Comparison of ENCODE assay signal across 26 mouse cellular contexts in the genomic region with DNA sequence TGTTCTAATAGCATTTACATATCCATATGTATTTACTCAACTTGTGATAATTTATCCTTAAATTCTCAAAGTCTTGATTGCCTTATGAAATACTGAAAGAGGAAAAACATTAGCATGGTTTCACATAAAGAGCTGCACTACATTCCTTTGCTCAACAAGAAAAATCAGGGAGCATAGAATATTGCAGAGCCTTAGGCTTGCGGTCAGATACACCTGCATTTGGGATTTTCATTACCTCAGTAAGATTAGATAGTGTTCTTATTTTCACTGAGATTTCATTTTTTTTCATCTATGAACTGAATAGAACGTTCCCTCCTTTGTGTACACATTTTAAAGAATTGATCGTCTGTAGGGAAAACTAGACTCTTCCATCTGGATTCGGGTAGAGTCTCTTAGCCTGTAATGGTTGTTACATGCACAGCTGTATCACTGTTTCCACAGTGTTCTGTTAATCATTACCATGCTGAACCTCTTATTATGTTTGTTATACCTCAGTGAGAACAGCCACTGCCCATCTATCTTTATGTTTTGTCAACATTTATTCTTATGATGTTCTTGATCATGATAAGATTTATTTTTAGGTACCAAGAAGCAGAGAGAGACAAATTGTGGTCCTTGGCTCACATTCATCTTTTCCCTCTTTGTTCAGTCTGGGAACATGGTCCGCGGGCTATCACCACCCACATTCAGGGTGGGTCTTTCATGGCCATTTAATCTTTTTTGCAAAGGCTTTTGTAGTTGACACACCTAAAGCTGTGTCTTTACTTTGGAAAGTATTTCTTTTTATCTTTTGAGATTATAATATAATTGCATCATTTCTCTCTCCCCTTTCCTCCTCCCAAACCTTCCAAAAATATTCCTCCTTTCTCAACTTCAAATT.
A peak's percentile ranks its signal among the peaks of the same experiment; 100 is the strongest.
DNase-seq lines count a peak whose midpoint lies in the region; ATAC-seq lines count a peak whose summit lies in the region.
"Had no signal": no experiment of that assay in that cellular context is flagged by ENCODE, and none has a peak within 500 bp of the region (broad histone marks: within the 10 kb centered on the region; RNA-seq: fewer than 3 reads in every experiment).

No protein-coding gene starts in this region.

- 68% methylated on average over 6 of the region's 6 CpGs for WGBS in intestine, embryonic 14.5 days
- WGBS in intestine, embryonic 16.5 days = 67% methylated on average over 6 of the region's 6 CpGs
- 60% methylated on average over 6 of the region's 6 CpGs for WGBS in stomach, embryonic 16.5 days

- no peaks in the 10 kb centered on the region for H3K27me3 ChIP-seq in intestine, embryonic 14.5 days (replicated peaks; ENCODE audit: control insufficient read depth, insufficient read depth, low read length)
- no peaks in the 10 kb centered on the region for H3K27me3 ChIP-seq in intestine, embryonic 16.5 days (replicated peaks; ENCODE audit: control insufficient read depth, insufficient read depth, low read length)
- H3K27me3 ChIP-seq in stomach, embryonic 16.5 days (ENCODE audit: control insufficient read depth, insufficient read depth, low read length) = no peaks in the 10 kb centered on the region
- H3K27me3 ChIP-seq: embryonic facial prominence, embryonic 15.5 days; heart, embryonic 12.5 days; heart, embryonic 15.5 days; hindbrain, embryonic 13.5 days had no signal

- no peak overlapping the region for H3K27ac ChIP-seq in intestine, embryonic 14.5 days (ENCODE audit: low read depth)
- no peak overlapping the region for H3K27ac ChIP-seq in intestine, embryonic 16.5 days (ENCODE audit: low read length)
- no peak overlapping the region for H3K27ac ChIP-seq in stomach, embryonic 16.5 days (ENCODE audit: low read length)
- H3K27ac ChIP-seq: embryonic facial prominence, embryonic 15.5 days; heart, embryonic 15.5 days; hindbrain, embryonic 10.5 days; hindbrain, embryonic 13.5 days had no signal

- H3K4me3 ChIP-seq in intestine, embryonic 14.5 days (ENCODE audit: low read depth, low read length) = no peak overlapping the region
- H3K4me3 ChIP-seq in intestine, embryonic 16.5 days (ENCODE audit: low read length) = no peak overlapping the region
- no peak overlapping the region for H3K4me3 ChIP-seq in stomach, embryonic 16.5 days (replicated peaks; ENCODE audit: low read length)
- H3K4me3 ChIP-seq: embryonic facial prominence, embryonic 15.5 days; heart, embryonic 12.5 days; heart, embryonic 15.5 days; hindbrain, embryonic 10.5 days; hindbrain, embryonic 13.5 days had no signal

- intact Hi-C loops in left cerebral cortex, postnatal 10 days (cut with DNase I) = no loop called here

- H3K36me3 ChIP-seq in intestine, embryonic 14.5 days (ENCODE audit: control insufficient read depth, insufficient read depth, low read length) = no peaks in the 10 kb centered on the region
- no peaks in the 10 kb centered on the region for H3K36me3 ChIP-seq in intestine, embryonic 16.5 days (ENCODE audit: control insufficient read depth, insufficient read depth, low read length)
- H3K36me3 ChIP-seq in stomach, embryonic 16.5 days (ENCODE audit: control insufficient read depth, insufficient read depth, low read length) = no peaks in the 10 kb centered on the region
- H3K36me3 ChIP-seq: embryonic facial prominence, embryonic 15.5 days; heart, embryonic 12.5 days; heart, embryonic 15.5 days; hindbrain, embryonic 10.5 days; hindbrain, embryonic 13.5 days had no signal

- ATAC-seq in intestine, embryonic 14.5 days (replicated peaks; ENCODE audit: low FRiP score, low TSS enrichment, low read depth) = peak; percentile 92
- ATAC-seq in intestine, embryonic 16.5 days = peak; percentile 99
- peak; percentile 84; the same call in 1 of the 2 replicates for ATAC-seq in stomach, embryonic 16.5 days (ENCODE audit: insufficient read depth, low FRiP score)
- no peak for ATAC-seq in granulocyte monocyte progenitor cell, adult 5-6 weeks (replicated peaks; ENCODE audit: poor library complexity, severe bottlenecking)
- ATAC-seq: CD4-positive, CD25-positive, alpha-beta regulatory T cell, adult 4 months; forebrain, embryonic 14.5 days; hindbrain, embryonic 16.5 days had no signal

- H3K4me1 ChIP-seq in intestine, embryonic 14.5 days (replicated peaks; ENCODE audit: control insufficient read depth, insufficient read depth, low read length) = no peaks in the 10 kb centered on the region
- H3K4me1 ChIP-seq in intestine, embryonic 16.5 days (ENCODE audit: control insufficient read depth, insufficient read depth, low read length) = no peaks in the 10 kb centered on the region
- no peaks in the 10 kb centered on the region for H3K4me1 ChIP-seq in stomach, embryonic 16.5 days (ENCODE audit: control insufficient read depth, insufficient read depth, low read length)
- H3K4me1 ChIP-seq: embryonic facial prominence, embryonic 15.5 days; heart, embryonic 12.5 days; heart, embryonic 15.5 days; hindbrain, embryonic 10.5 days; hindbrain, embryonic 13.5 days had no signal

- H3K4me2 ChIP-seq in intestine, embryonic 14.5 days (ENCODE audit: low read length) = no peak overlapping the region
- no peak overlapping the region for H3K4me2 ChIP-seq in intestine, embryonic 16.5 days (ENCODE audit: low read depth, low read length)
- no peak overlapping the region for H3K4me2 ChIP-seq in stomach, embryonic 16.5 days (ENCODE audit: low read depth, low read length)
- H3K4me2 ChIP-seq: embryonic facial prominence, embryonic 15.5 days; heart, embryonic 12.5 days; heart, embryonic 15.5 days; hindbrain, embryonic 13.5 days had no signal

- H3K9ac ChIP-seq in intestine, embryonic 14.5 days (ENCODE audit: low read length) = no peak overlapping the region
- no peak overlapping the region for H3K9ac ChIP-seq in intestine, embryonic 16.5 days (ENCODE audit: low read depth, low read length)
- H3K9ac ChIP-seq in stomach, embryonic 16.5 days (ENCODE audit: low read length) = no peak overlapping the region
- H3K9ac ChIP-seq: embryonic facial prominence, embryonic 15.5 days; heart, embryonic 12.5 days; heart, embryonic 15.5 days; hindbrain, embryonic 13.5 days had no signal

- H3K9me3 ChIP-seq in intestine, embryonic 14.5 days (ENCODE audit: control insufficient read depth, low read length) = no peaks in the 10 kb centered on the region
- no peaks in the 10 kb centered on the region for H3K9me3 ChIP-seq in intestine, embryonic 16.5 days (ENCODE audit: control insufficient read depth, low read length)
- no peaks in the 10 kb centered on the region for H3K9me3 ChIP-seq in stomach, embryonic 16.5 days (replicated peaks; ENCODE audit: control insufficient read depth, low read length)
- H3K9me3 ChIP-seq: embryonic facial prominence, embryonic 15.5 days; heart, embryonic 12.5 days; heart, embryonic 15.5 days; hindbrain, embryonic 10.5 days; hindbrain, embryonic 13.5 days had no signal

- peak; percentile 23 for DNase-seq in kidney, adult 9 months
- no peak for DNase-seq in kidney, postnatal 14 days
- DNase-seq in intestine, embryonic 14.5 days (ENCODE audit: low spot score) = no peak
- DNase-seq in left cerebral cortex, postnatal 10 days (ENCODE audit: extremely low spot score in 1 of 2, low spot score in 2 of 2) = no peak
- DNase-seq: adrenal gland, adult 2 months; adrenal gland, postnatal 14 days; cerebellum, adult 11 months; cerebellum, adult 2 months; cerebellum, adult 9-11 months; cerebellum, postnatal 25 days; gastrocnemius, postnatal 10 days; gastrocnemius, postnatal 36 days; heart, adult 18-20 months; heart, postnatal 10 days; heart, postnatal 36 days had no signal
